Mouse (Mus musculus) kidney, adult 2 months (tissue): ENCODE results near the gene B4galnt4. TPM values are rescaled to one million over a fixed set of nuclear protein-coding genes. Genes with fewer than 3 reads are reported as not detected.

Experiments used
- DNase-seq: peaks from one replicate; pipeline ENCODE4 v3.0.0; 2021
- H3K27ac ChIP-seq: fragments of 200-500 bp; 2 replicates; pipeline ENCODE4 v1.5.1; 2012; ENCODE audit warnings: low read depth, low read length, control low read depth, inconsistent platforms; ENCODE audit not compliant: insufficient read depth
- H3K27me3 ChIP-seq: fragments of 200-500 bp; replicated peaks from 2 replicates; pipeline ENCODE4 v1.6.1; 2012; ENCODE audit warnings: mild to moderate bottlenecking, moderate library complexity, low read length, inconsistent platforms; ENCODE audit not compliant: control insufficient read depth, insufficient read depth
- H3K36me3 ChIP-seq: fragments of 200-500 bp; 2 replicates; pipeline ENCODE4 v1.6.1; 2012; ENCODE audit warnings: mild to moderate bottlenecking, moderate library complexity, low read length, inconsistent platforms; ENCODE audit not compliant: control insufficient read depth, insufficient read depth
- H3K4me1 ChIP-seq: fragments of 200-500 bp; 2 replicates; pipeline ENCODE4 v1.6.1; 2011; ENCODE audit warnings: low read length; ENCODE audit not compliant: control insufficient read depth, insufficient read depth
- H3K4me3 ChIP-seq: fragments of 200-500 bp; 2 replicates; pipeline ENCODE4 v1.5.1; 2011; ENCODE audit warnings: mild to moderate bottlenecking, low read depth, low read length, control low read depth; ENCODE audit not compliant: insufficient read depth
- CTCF ChIP-seq: fragments of 200-500 bp; conservative IDR thresholded peaks from 2 replicates; pipeline ENCODE4 v1.5.1; 2011; ENCODE audit warnings: low read depth, mild to moderate bottlenecking, control low read depth, low read length, moderate library complexity, mixed read lengths; ENCODE audit not compliant: insufficient read depth, insufficient read length
- POLR2A ChIP-seq: fragments of 200-500 bp; IDR thresholded peaks from one replicate; pipeline ENCODE4 v1.6.1; 2011; ENCODE audit warnings: low read depth, low read length, control low read depth
- WGBS: fragments of 180-500 bp; shearing (Covaris S2); methylation state at CpG from one replicate; pipeline ENCODE4 v1.1.7; 2018; 5-methylcytosine and 5-hydroxymethylcytosine counted together
- polyA plus RNA-seq: library from polyadenylated mRNA; depleted of rRNA; stranded (reverse); fragments of >200 nt; gene quantifications from 2 replicates; pipeline ENCODE4 v1.2.3, GENCODE M21; 2012; rRNA removed

The B4galnt4 gene
- polyA plus RNA-seq, 1 experiment = 0.44 TPM

- DNase-seq = no peak
- H3K4me3 ChIP-seq = no peak overlapping the region
- no peaks in the 10 kb centered on the region for H3K36me3 ChIP-seq
- TF ChIP-seq POLR2A (no peak), CTCF (no peak)
- 63% methylated on average over 3 of the region's 3 CpGs for WGBS
- H3K27me3 ChIP-seq = no peaks in the 10 kb centered on the region
- peaks cover 12% of the 10 kb centered on the region for H3K4me1 ChIP-seq
- no peak overlapping the region for H3K27ac ChIP-seq
Observed at GRCm38 (mm10) chr7:141120605-141121004, 59.7 kb downstream of the B4galnt4 start.

- H3K27ac ChIP-seq = no peak overlapping the region; the same call in 1 of the 2 replicates
Observed at GRCm38 (mm10) chr7:141121051-141121531, 60.2 kb downstream of the B4galnt4 start.

More at GRCm38 (mm10) chr7:141121051-141121531, 60.2 kb downstream of the B4galnt4 start:
- TF ChIP-seq POLR2A = no peak
- TF ChIP-seq CTCF = no peak; the same call in 1 of the 2 replicates
- no peak overlapping the region for H3K4me3 ChIP-seq
- no peaks in the 10 kb centered on the region for H3K27me3 ChIP-seq
- H3K36me3 ChIP-seq = no peaks in the 10 kb centered on the region
- H3K4me1 ChIP-seq = peaks cover 12% of the 10 kb centered on the region
- WGBS = 60% methylated on average over 5 of the region's 5 CpGs
- peak; percentile 96 for DNase-seq

Other genes starting within 250 kb of the B4galnt4 start
- 0.33 and 1.0 TPM in 2 replicates for gene Zfp941, start 238.9 kb upstream of the B4galnt4 start, polyA plus RNA-seq
- gene Urah, start 226.1 kb upstream of the B4galnt4 start, polyA plus RNA-seq = 7.4 and 9.3 TPM in 2 replicates
- 20.6 and 20.8 TPM in 2 replicates for gene Scgb1c1, start 215.6 kb upstream of the B4galnt4 start, polyA plus RNA-seq
- 0.06 and 0.27 TPM in 2 replicates for gene Odf3, start 213.3 kb upstream of the B4galnt4 start, polyA plus RNA-seq
- not detected in 2 replicates for gene Gm45785, start 204.8 kb upstream of the B4galnt4 start, polyA plus RNA-seq
- gene Ric8a, start 204.1 kb upstream of the B4galnt4 start, polyA plus RNA-seq = 53.1 and 63.8 TPM in 2 replicates
- 25.4 and 26.3 TPM in 2 replicates for gene Bet1l, start 203.5 kb upstream of the B4galnt4 start, polyA plus RNA-seq
- 66.8 and 75.2 TPM in 2 replicates for gene Psmd13, start 179.1 kb upstream of the B4galnt4 start, polyA plus RNA-seq
- gene Sirt3, start 178.8 kb upstream of the B4galnt4 start, polyA plus RNA-seq = 155 and 168 TPM in 2 replicates
- 111 and 188 TPM in 2 replicates for gene Cox8b, start 160.7 kb upstream of the B4galnt4 start, polyA plus RNA-seq
- gene Nlrp6, start 140.2 kb upstream of the B4galnt4 start, polyA plus RNA-seq = 56.6 and 70.7 TPM in 2 replicates
- gene Pgghg, start 119.7 kb upstream of the B4galnt4 start, polyA plus RNA-seq = 58.0 and 71.2 TPM in 2 replicates
- gene Ifitm5, start 110.8 kb upstream of the B4galnt4 start, polyA plus RNA-seq = 0.87 and 1.4 TPM in 2 replicates
- 0.27 TPM in 1 of 2 replicates, not detected in the other for gene Gm45717, start 105.2 kb upstream of the B4galnt4 start, polyA plus RNA-seq
- gene Ifitm2, start 105.1 kb upstream of the B4galnt4 start, polyA plus RNA-seq = 642 and 737 TPM in 2 replicates
- 125 and 135 TPM in 2 replicates for gene Ifitm1, start 93.9 kb upstream of the B4galnt4 start, polyA plus RNA-seq
- 259 and 313 TPM in 2 replicates for gene Ifitm3, start 50.3 kb upstream of the B4galnt4 start, polyA plus RNA-seq
- gene Ifitm6, start 43.2 kb upstream of the B4galnt4 start, polyA plus RNA-seq = 1.6 and 2.3 TPM in 2 replicates
- gene Gm17387, start 32.0 kb upstream of the B4galnt4 start, polyA plus RNA-seq = not detected in 2 replicates
- gene Pkp3, start 17.1 kb downstream of the B4galnt4 start, polyA plus RNA-seq = 17.0 and 19.8 TPM in 2 replicates
- gene Sigirr, start 39.5 kb downstream of the B4galnt4 start, polyA plus RNA-seq = 102 and 110 TPM in 2 replicates
- 5.4 and 7.3 TPM in 2 replicates for gene Ano9, start 56.7 kb downstream of the B4galnt4 start, polyA plus RNA-seq
- gene Ptdss2, start 61.3 kb downstream of the B4galnt4 start, polyA plus RNA-seq = 65.1 and 71.5 TPM in 2 replicates
- gene Rnh1, start 111.8 kb downstream of the B4galnt4 start, polyA plus RNA-seq = 159 and 190 TPM in 2 replicates
- gene Hras, start 132.9 kb downstream of the B4galnt4 start, polyA plus RNA-seq = 93.5 and 96.0 TPM in 2 replicates
- gene Lrrc56, start 133.1 kb downstream of the B4galnt4 start, polyA plus RNA-seq = 9.6 and 13.5 TPM in 2 replicates
- gene Lmntd2, start 153.0 kb downstream of the B4galnt4 start, polyA plus RNA-seq = 5.7 and 6.0 TPM in 2 replicates
- gene Rassf7, start 154.8 kb downstream of the B4galnt4 start, polyA plus RNA-seq = 59.1 and 72.2 TPM in 2 replicates
- gene Phrf1, start 167.7 kb downstream of the B4galnt4 start, polyA plus RNA-seq = 15.8 and 19.1 TPM in 2 replicates
- 51.6 and 57.5 TPM in 2 replicates for gene Irf7, start 205.4 kb downstream of the B4galnt4 start, polyA plus RNA-seq
- gene Cdhr5, start 215.7 kb downstream of the B4galnt4 start, polyA plus RNA-seq = 129 and 145 TPM in 2 replicates
- 2.0 and 2.7 TPM in 2 replicates for gene Sct, start 218.0 kb downstream of the B4galnt4 start, polyA plus RNA-seq
- 0.03 TPM in 1 of 2 replicates, not detected in the other for gene Drd4, start 230.9 kb downstream of the B4galnt4 start, polyA plus RNA-seq